Mouse (Mus musculus): ENCODE measurements around the gene Fggy. TPM values are rescaled to one million over a fixed set of nuclear protein-coding genes. Genes with fewer than 3 reads are reported as not detected.

The Fggy gene
- polyA plus RNA-seq, 1 experiment from 2014 or later: 6.4 TPM

- 78% methylated on average over 6 of the region's 6 CpGs for WGBS
- H3K9ac ChIP-seq (ENCODE audit: low read length): no peak overlapping the region
- H3K27ac ChIP-seq (ENCODE audit: low read length): no peak overlapping the region
- no peak overlapping the region for H3K4me3 ChIP-seq (ENCODE audit: low read length)
- H3K27me3 ChIP-seq (ENCODE audit: control insufficient read depth, insufficient read depth, low read length): 0 out of 2 replicates have a peak, but pooled peaks cover 2% of the 10 kb centered on the region
- no peak overlapping the region for H3K4me2 ChIP-seq (ENCODE audit: low read depth, low read length)
- peaks cover 5% of the 10 kb centered on the region for H3K4me1 ChIP-seq (ENCODE audit: control insufficient read depth, insufficient read depth, low read length)
- no peaks in the 10 kb centered on the region for H3K9me3 ChIP-seq (replicated peaks; ENCODE audit: control insufficient read depth, low read length)
- no peaks in the 10 kb centered on the region for H3K36me3 ChIP-seq (ENCODE audit: control insufficient read depth, insufficient read depth)
- no peak for ATAC-seq (replicated peaks; ENCODE audit: extremely low read depth, insufficient read depth, low FRiP score)
Measured at GRCm38 (mm10) chr4:95868348-95868747, 311.0 kb downstream of the Fggy start.

GRCm38 (mm10) chr4:95871216-95871881, 314.0 kb downstream of the Fggy start:
- Histone ChIP-seq H3K4me1 (ENCODE audit: control insufficient read depth, insufficient read depth, low read length) (no peaks in the 10 kb centered on the region), H3K27ac (ENCODE audit: low read length) (no peak overlapping the region), H3K9ac (ENCODE audit: low read length) (no peak overlapping the region), H3K36me3 (ENCODE audit: control insufficient read depth, insufficient read depth) (no peaks in the 10 kb centered on the region), H3K9me3 (replicated peaks; ENCODE audit: control insufficient read depth, low read length) (no peaks in the 10 kb centered on the region), H3K4me2 (ENCODE audit: low read depth, low read length) (peak overlapping the region; percentile 38), H3K27me3 (ENCODE audit: control insufficient read depth, insufficient read depth, low read length) (0 out of 2 replicates have a peak, but pooled peaks cover 2% of the 10 kb centered on the region), H3K4me3 (ENCODE audit: low read length) (no peak overlapping the region)
- 20% methylated on average over 6 of the region's 6 CpGs for WGBS
- no peak for ATAC-seq (replicated peaks; ENCODE audit: extremely low read depth, insufficient read depth, low FRiP score)

DNA sequence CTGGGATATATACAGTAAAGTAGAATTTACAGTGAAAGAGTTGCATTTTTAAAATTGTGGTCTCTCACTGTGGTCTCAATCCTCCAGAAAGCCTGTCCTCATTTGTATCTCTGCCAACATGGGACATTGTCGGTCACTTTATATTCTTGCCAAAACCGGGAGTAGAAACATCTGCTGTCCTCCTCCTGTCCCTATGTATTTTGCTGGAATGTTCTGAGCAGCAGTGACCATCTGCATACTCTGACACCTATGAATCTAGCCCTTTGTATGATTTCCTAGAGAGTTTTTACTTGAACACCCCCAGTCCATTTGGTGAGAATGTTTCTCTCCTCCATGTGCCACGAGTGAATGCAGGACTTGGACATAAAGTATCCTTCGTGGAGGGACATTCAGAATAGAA, 318.6 kb downstream of the Fggy start:
- no peak overlapping the region for H3K4me3 ChIP-seq (ENCODE audit: low read length)
- no peak overlapping the region for H3K27ac ChIP-seq (ENCODE audit: low read length)
- no peaks in the 10 kb centered on the region for H3K36me3 ChIP-seq (ENCODE audit: control insufficient read depth, insufficient read depth)

DNA sequence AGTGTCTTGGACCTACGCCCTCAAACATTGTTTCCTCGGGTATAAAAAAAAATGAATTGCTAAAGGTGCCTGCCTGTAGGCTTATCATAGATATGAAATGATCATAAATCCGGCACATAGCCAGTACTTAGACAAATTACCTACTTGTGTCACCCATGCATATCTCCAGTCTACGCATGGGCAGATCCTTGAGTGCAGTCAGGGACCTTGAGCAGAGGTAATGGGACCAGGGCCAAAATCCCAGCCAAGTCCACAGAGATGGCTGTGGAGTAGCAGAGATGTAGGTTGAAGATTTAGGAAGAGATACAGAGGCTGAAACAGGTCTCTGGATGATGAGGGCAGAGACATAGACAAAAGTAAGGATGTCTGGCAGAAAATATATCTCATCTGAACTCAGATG, 320.1 kb downstream of the Fggy start:
- Histone ChIP-seq H3K27me3 (ENCODE audit: control insufficient read depth, insufficient read depth, low read length) (no peaks in the 10 kb centered on the region), H3K4me2 (ENCODE audit: low read depth, low read length) (no peak overlapping the region), H3K9me3 (replicated peaks; ENCODE audit: control insufficient read depth, low read length) (no peaks in the 10 kb centered on the region), H3K36me3 (ENCODE audit: control insufficient read depth, insufficient read depth) (no peaks in the 10 kb centered on the region), H3K9ac (ENCODE audit: low read length) (no peak overlapping the region), H3K27ac (ENCODE audit: low read length) (no peak overlapping the region), H3K4me3 (ENCODE audit: low read length) (no peak overlapping the region), H3K4me1 (ENCODE audit: control insufficient read depth, insufficient read depth, low read length) (no peaks in the 10 kb centered on the region)
- 76% methylated on average over 4 of the region's 4 CpGs for WGBS
- ATAC-seq (replicated peaks; ENCODE audit: extremely low read depth, insufficient read depth, low FRiP score): no peak

More for the DNA sequence above, 318.6 kb downstream of the Fggy start:
- H3K4me2 ChIP-seq (ENCODE audit: low read depth, low read length): no peak overlapping the region
- ATAC-seq (replicated peaks; ENCODE audit: extremely low read depth, insufficient read depth, low FRiP score): no peak
- H3K4me1 ChIP-seq (ENCODE audit: control insufficient read depth, insufficient read depth, low read length): no peaks in the 10 kb centered on the region
- 68% methylated on average over 4 of the region's 4 CpGs for WGBS
- no peak overlapping the region for H3K9ac ChIP-seq (ENCODE audit: low read length)
- no peaks in the 10 kb centered on the region for H3K27me3 ChIP-seq (ENCODE audit: control insufficient read depth, insufficient read depth, low read length)
- no peaks in the 10 kb centered on the region for H3K9me3 ChIP-seq (replicated peaks; ENCODE audit: control insufficient read depth, low read length)

- Histone ChIP-seq H3K27me3 (ENCODE audit: control insufficient read depth, insufficient read depth, low read length) (no peaks in the 10 kb centered on the region), H3K27ac (ENCODE audit: low read length) (no peak overlapping the region), H3K36me3 (ENCODE audit: control insufficient read depth, insufficient read depth) (no peaks in the 10 kb centered on the region), H3K4me1 (ENCODE audit: control insufficient read depth, insufficient read depth, low read length) (no peaks in the 10 kb centered on the region), H3K9ac (ENCODE audit: low read length) (no peak overlapping the region), H3K4me2 (ENCODE audit: low read depth, low read length) (no peak overlapping the region), H3K9me3 (replicated peaks; ENCODE audit: control insufficient read depth, low read length) (no peaks in the 10 kb centered on the region), H3K4me3 (ENCODE audit: low read length) (no peak overlapping the region)
- ATAC-seq (replicated peaks; ENCODE audit: extremely low read depth, insufficient read depth, low FRiP score): no peak
- 56% methylated on average over 4 of the region's 4 CpGs for WGBS
Measured at GRCm38 (mm10) chr4:95881751-95882350, 324.5 kb downstream of the Fggy start.

DNA sequence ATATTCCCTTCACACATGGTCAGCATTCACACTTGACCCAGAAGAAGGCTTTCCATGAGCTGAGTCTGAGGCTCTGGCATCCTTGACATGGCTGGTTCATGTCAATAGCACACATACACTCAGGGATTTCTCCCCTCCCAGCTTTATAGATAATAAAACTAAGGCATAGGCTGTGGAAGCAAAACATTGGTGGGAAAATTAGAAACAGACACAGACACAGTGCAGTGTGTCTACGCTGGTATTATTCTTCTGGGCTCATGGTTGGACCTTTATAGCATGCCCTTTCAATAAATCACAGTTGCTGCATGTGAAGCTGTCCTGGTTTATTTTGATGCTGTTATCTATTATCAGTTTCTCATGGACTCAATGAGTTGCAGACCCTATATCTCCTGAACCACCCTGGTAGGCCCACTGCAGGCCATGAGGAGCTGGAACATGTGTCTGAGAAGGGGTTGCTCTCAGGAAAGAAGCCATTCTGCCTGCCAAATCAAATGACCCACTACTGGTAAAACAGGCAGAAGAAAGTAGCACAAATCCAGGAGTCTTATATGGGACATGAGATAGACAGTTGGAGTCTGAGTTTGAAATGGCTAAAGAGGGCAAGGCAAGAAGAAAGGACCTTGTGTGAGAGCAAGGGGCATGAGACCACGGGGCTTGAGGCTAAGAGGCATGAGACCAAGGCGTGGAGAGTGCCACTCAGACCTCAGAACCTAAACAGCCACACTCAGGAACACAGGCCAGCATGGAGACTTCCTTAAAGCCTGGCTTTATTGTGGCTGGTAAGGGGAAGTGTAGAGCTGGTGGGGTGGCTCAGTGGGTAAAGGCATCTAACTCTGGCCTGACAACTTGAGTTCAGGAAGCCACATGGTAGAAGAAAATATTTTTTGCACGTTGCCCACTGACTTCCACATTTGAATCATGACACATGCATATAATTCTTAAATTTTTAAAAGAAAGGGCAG, 327.2 kb downstream of the Fggy start:
- 78% methylated on average over 4 of the region's 4 CpGs for WGBS
- Histone ChIP-seq H3K9me3 (replicated peaks; ENCODE audit: control insufficient read depth, low read length) (no peaks in the 10 kb centered on the region), H3K4me1 (ENCODE audit: control insufficient read depth, insufficient read depth, low read length) (no peaks in the 10 kb centered on the region), H3K9ac (ENCODE audit: low read length) (no peak overlapping the region), H3K4me2 (ENCODE audit: low read depth, low read length) (no peak overlapping the region), H3K4me3 (ENCODE audit: low read length) (no peak overlapping the region), H3K36me3 (ENCODE audit: control insufficient read depth, insufficient read depth) (no peaks in the 10 kb centered on the region), H3K27me3 (ENCODE audit: control insufficient read depth, insufficient read depth, low read length) (no peaks in the 10 kb centered on the region), H3K27ac (ENCODE audit: low read length) (no peak overlapping the region)
- no peak for ATAC-seq (replicated peaks; ENCODE audit: extremely low read depth, insufficient read depth, low FRiP score)

- Histone ChIP-seq H3K4me3 (ENCODE audit: low read length) (no peak overlapping the region), H3K9ac (ENCODE audit: low read length) (no peak overlapping the region), H3K4me1 (ENCODE audit: control insufficient read depth, insufficient read depth, low read length) (peaks cover 6% of the 10 kb centered on the region; the same call in 1 of the 2 replicates), H3K27me3 (ENCODE audit: control insufficient read depth, insufficient read depth, low read length) (no peaks in the 10 kb centered on the region), H3K36me3 (ENCODE audit: control insufficient read depth, insufficient read depth) (no peaks in the 10 kb centered on the region), H3K4me2 (ENCODE audit: low read depth, low read length) (no peak overlapping the region), H3K27ac (ENCODE audit: low read length) (no peak overlapping the region; the same call in 1 of the 2 replicates), H3K9me3 (replicated peaks; ENCODE audit: control insufficient read depth, low read length) (no peaks in the 10 kb centered on the region)
- no peak for ATAC-seq (replicated peaks; ENCODE audit: extremely low read depth, insufficient read depth, low FRiP score)
- 37% methylated on average over 2 of the region's 2 CpGs for WGBS
Measured at GRCm38 (mm10) chr4:95895199-95895754, 338.0 kb downstream of the Fggy start.

GRCm38 (mm10) chr4:95896571-95896970, 339.3 kb downstream of the Fggy start:
- Histone ChIP-seq H3K9ac (ENCODE audit: low read length) (no peak overlapping the region), H3K36me3 (ENCODE audit: control insufficient read depth, insufficient read depth) (no peaks in the 10 kb centered on the region), H3K27ac (ENCODE audit: low read length) (no peak overlapping the region), H3K4me1 (ENCODE audit: control insufficient read depth, insufficient read depth, low read length) (peaks cover 6% of the 10 kb centered on the region; the same call in 1 of the 2 replicates), H3K4me3 (ENCODE audit: low read length) (no peak overlapping the region), H3K4me2 (ENCODE audit: low read depth, low read length) (no peak overlapping the region), H3K27me3 (ENCODE audit: control insufficient read depth, insufficient read depth, low read length) (no peaks in the 10 kb centered on the region), H3K9me3 (replicated peaks; ENCODE audit: control insufficient read depth, low read length) (no peaks in the 10 kb centered on the region)
- ATAC-seq (replicated peaks; ENCODE audit: extremely low read depth, insufficient read depth, low FRiP score): no peak
- WGBS: 36% methylated on average over 5 of the region's 5 CpGs

Measured in heart, embryonic 16.5 days (tissue).